Mouse (Mus musculus): Measurements from ENCODE around the gene Pcp4l1. TPM values are rescaled to one million over a fixed set of nuclear protein-coding genes. Genes with fewer than 3 reads are reported as not detected.
"Not testable (repeated sequence)": the region's sequence is repeated elsewhere in the genome, so short reads cannot be mapped to it uniquely, and the experiment has no call there.

Pcp4l1 gene
- polyA plus RNA-seq (2015; fragmentation: Nextera tagmentation; extraction: Ambion mirVana), result 2.8 and 3.3 TPM in 2 replicates

- H3K4me1 ChIP-seq, result peaks cover 29% of the 10 kb centered on the region
- H3K27ac ChIP-seq, result no peak within 1 kb of the TSS
- no peaks in the 10 kb centered on the region for H3K9me3 ChIP-seq
- peak; percentile 78; the same call in 1 of the 2 replicates for ATAC-seq (ENCODE audit: low FRiP score, low read depth)
- H3K4me3 ChIP-seq, result peak within 1 kb of the TSS; percentile 57
- H3K9ac ChIP-seq, result peak within 1 kb of the TSS; percentile 64
- no peaks in the 10 kb centered on the region for H3K36me3 ChIP-seq
- peak within 1 kb of the TSS; percentile 97 for H3K4me2 ChIP-seq (replicated peaks)
- peaks cover 72% of the 10 kb centered on the region for H3K27me3 ChIP-seq
- WGBS, result 0% methylated on average over 33 of the region's 33 CpGs
These were observed at the start of gene Pcp4l1 for GRCm38 (mm10) chr1:171195887-171196397. Pcp4l1 (minus strand) TSS chr1:171196268.

DNA sequence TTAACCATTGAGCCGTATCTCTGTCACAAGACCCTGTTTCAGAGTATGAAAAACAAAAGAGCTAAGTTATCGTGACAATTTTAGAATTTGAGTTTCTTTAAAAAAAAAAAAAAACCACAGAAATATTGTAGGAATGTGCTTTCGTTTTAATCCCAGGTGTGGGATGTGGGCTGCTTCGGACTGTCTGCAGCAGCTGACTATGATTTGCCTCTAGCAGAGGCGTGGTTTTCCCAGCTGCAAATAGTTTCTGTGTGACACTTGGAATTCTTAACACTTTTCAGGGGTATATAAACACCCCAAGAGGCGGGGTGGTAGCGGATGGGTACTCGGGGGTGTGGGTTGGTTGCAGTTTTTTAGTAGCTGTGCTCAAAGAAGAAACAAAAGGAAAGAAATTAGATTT lies 49.3 kb upstream of the Pcp4l1 start:
- H3K4me1 ChIP-seq, result peaks cover 41% of the 10 kb centered on the region
- H3K9ac ChIP-seq, result peak overlapping the region; percentile 19; the same call in 1 of the 2 replicates
- ATAC-seq (ENCODE audit: low FRiP score, low read depth), result no peak
- H3K27ac ChIP-seq, result no peak overlapping the region
- H3K36me3 ChIP-seq, result peaks cover 49% of the 10 kb centered on the region
- no peaks in the 10 kb centered on the region for H3K27me3 ChIP-seq
- peak overlapping the region; percentile 84 for H3K4me2 ChIP-seq (replicated peaks)
- WGBS, result 78% methylated on average over 8 of the region's 8 CpGs
- no peaks in the 10 kb centered on the region for H3K9me3 ChIP-seq
- H3K4me3 ChIP-seq, result no peak overlapping the region

GRCm38 (mm10) chr1:171241952-171242351 lies 45.9 kb upstream of the Pcp4l1 start:
- 86% methylated on average over 12 of the region's 12 CpGs for WGBS
- not testable (repeated sequence) for H3K27ac ChIP-seq
- H3K36me3 ChIP-seq, result peaks cover 83% of the 10 kb centered on the region

GRCm38 (mm10) chr1:171240911-171241310 lies 44.8 kb upstream of the Pcp4l1 start:
- Histone ChIP-seq H3K4me1 (peaks cover 9% of the 10 kb centered on the region), H3K9ac (no peak overlapping the region), H3K4me2 (replicated peaks) (no peak overlapping the region), H3K27me3 (no peaks in the 10 kb centered on the region), H3K9me3 (no peaks in the 10 kb centered on the region), H3K27ac (no peak overlapping the region), H3K36me3 (peaks cover 93% of the 10 kb centered on the region), H3K4me3 (no peak overlapping the region)
- ATAC-seq (ENCODE audit: low FRiP score, low read depth), result no peak
- 86% methylated on average over 10 of the region's 10 CpGs for WGBS

More at GRCm38 (mm10) chr1:171241952-171242351, 45.9 kb upstream of the Pcp4l1 start:
- not testable (repeated sequence) for H3K4me3 ChIP-seq; H3K27me3 ChIP-seq; H3K9ac ChIP-seq; H3K9me3 ChIP-seq; H3K4me2 ChIP-seq (replicated peaks); ATAC-seq (ENCODE audit: low FRiP score, low read depth)
- peaks cover 15% of the 10 kb centered on the region for H3K4me1 ChIP-seq

- ATAC-seq (ENCODE audit: low FRiP score, low read depth), result no peak
- Histone ChIP-seq H3K4me3 (no peak overlapping the region), H3K36me3 (peaks cover 96% of the 10 kb centered on the region), H3K27ac (no peak overlapping the region), H3K9ac (0 out of 2 replicates have a peak overlapping the region, but pooled peaks have one; percentile 19), H3K4me2 (replicated peaks) (no peak overlapping the region), H3K9me3 (no peaks in the 10 kb centered on the region), H3K27me3 (no peaks in the 10 kb centered on the region), H3K4me1 (peaks cover 3% of the 10 kb centered on the region; the same call in 1 of the 2 replicates)
- WGBS, result 83% methylated on average over 15 of the region's 15 CpGs
These were observed 44.1 kb upstream of the Pcp4l1 start for GRCm38 (mm10) chr1:171239992-171240744.

GRCm38 (mm10) chr1:171238463-171238862 lies 42.4 kb upstream of the Pcp4l1 start:
- Histone ChIP-seq H3K27me3 (no peaks in the 10 kb centered on the region), H3K9ac (no peak overlapping the region), H3K9me3 (no peaks in the 10 kb centered on the region), H3K4me3 (no peak overlapping the region), H3K4me1 (no peaks in the 10 kb centered on the region), H3K36me3 (peaks cover 99% of the 10 kb centered on the region), H3K27ac (no peak overlapping the region), H3K4me2 (replicated peaks) (no peak overlapping the region)
- WGBS, result 73% methylated on average over 14 of the region's 14 CpGs
- ATAC-seq (ENCODE audit: low FRiP score, low read depth), result no peak

GRCm38 (mm10) chr1:171237438-171237837 lies 41.4 kb upstream of the Pcp4l1 start:
- H3K27me3 ChIP-seq, result no peaks in the 10 kb centered on the region
- no peak overlapping the region for H3K4me3 ChIP-seq
- ATAC-seq (ENCODE audit: low FRiP score, low read depth), result no peak
- no peaks in the 10 kb centered on the region for H3K4me1 ChIP-seq
- H3K36me3 ChIP-seq, result peaks cover 92% of the 10 kb centered on the region
- WGBS, result 90% methylated on average over 6 of the region's 6 CpGs
- no peak overlapping the region for H3K4me2 ChIP-seq (replicated peaks)
- H3K9ac ChIP-seq, result no peak overlapping the region
- H3K9me3 ChIP-seq, result no peaks in the 10 kb centered on the region
- no peak overlapping the region for H3K27ac ChIP-seq

GRCm38 (mm10) chr1:171235791-171236190 lies 39.7 kb upstream of the Pcp4l1 start:
- peaks cover 4% of the 10 kb centered on the region for H3K4me1 ChIP-seq
- H3K9ac ChIP-seq, result no peak overlapping the region
- WGBS, result 93% methylated on average over 4 of the region's 4 CpGs
- no peak overlapping the region for H3K27ac ChIP-seq
- no peak for ATAC-seq (ENCODE audit: low FRiP score, low read depth)
- H3K4me2 ChIP-seq (replicated peaks), result no peak overlapping the region
- H3K36me3 ChIP-seq, result peaks cover 75% of the 10 kb centered on the region
- no peak overlapping the region for H3K4me3 ChIP-seq
- no peaks in the 10 kb centered on the region for H3K9me3 ChIP-seq
- H3K27me3 ChIP-seq, result no peaks in the 10 kb centered on the region

DNA sequence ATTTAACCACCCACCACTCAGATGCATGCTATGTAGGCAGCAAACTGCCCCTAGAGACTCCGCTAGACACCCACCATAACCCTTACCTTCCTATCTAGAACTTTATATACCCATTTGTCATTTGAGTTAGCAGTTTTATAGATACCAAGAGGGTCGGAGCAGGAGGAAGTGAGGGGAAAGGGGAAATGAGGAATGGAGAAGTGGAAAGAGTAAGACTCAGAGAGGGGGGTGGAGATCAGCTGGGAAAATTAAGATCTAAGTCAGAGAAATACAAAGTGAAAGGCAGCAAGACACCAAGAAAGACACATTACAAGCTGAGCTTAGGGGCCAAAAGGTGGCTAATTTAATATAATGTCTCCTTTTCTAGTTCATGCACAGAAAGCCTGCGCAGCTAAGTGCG lies 38.5 kb upstream of the Pcp4l1 start:
- Histone ChIP-seq H3K4me1 (peaks cover 16% of the 10 kb centered on the region), H3K9me3 (no peaks in the 10 kb centered on the region), H3K27ac (no peak overlapping the region), H3K36me3 (peaks cover 63% of the 10 kb centered on the region), H3K4me2 (replicated peaks) (no peak overlapping the region), H3K4me3 (no peak overlapping the region), H3K9ac (no peak overlapping the region), H3K27me3 (no peaks in the 10 kb centered on the region)
- no peak for ATAC-seq (ENCODE audit: low FRiP score, low read depth)
- 84% methylated on average over 4 of the region's 4 CpGs for WGBS

DNA sequence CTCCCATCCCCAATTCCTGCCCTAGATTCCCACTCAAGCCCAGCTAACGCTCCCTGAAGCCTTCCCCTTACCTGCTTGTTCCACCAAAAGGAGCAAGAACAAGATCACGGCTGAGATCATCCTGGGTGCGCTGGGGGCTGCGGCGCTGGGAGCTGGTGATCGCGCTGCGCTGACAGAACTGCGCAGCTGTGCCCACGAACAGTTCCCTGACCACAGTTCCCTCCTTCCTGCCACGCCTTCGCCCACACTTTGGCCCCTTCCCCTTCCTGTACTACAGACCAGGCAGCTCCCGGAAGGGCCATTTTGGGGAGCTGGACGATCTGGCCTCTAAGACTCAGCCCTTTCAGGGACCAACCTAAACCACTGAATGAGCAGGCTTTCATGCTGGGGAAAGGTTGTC lies 38.1 kb upstream of the Pcp4l1 start, which contains the start of gene Fcer1g:
Gene Fcer1g, minus strand, starts transcription at position 240 of the 400 bp plus-strand sequence.
- no peak within 1 kb of the TSS for H3K4me3 ChIP-seq
- H3K36me3 ChIP-seq, result peaks cover 58% of the 10 kb centered on the region
- H3K27ac ChIP-seq, result no peak within 1 kb of the TSS
- H3K9ac ChIP-seq, result no peak within 1 kb of the TSS
- WGBS, result 93% methylated on average over 14 of the region's 14 CpGs
- no peak for ATAC-seq (ENCODE audit: low FRiP score, low read depth)
- H3K4me1 ChIP-seq, result peaks cover 16% of the 10 kb centered on the region
- no peaks in the 10 kb centered on the region for H3K9me3 ChIP-seq
- H3K27me3 ChIP-seq, result no peaks in the 10 kb centered on the region
- H3K4me2 ChIP-seq (replicated peaks), result no peak within 1 kb of the TSS

GRCm38 (mm10) chr1:171232800-171233730 lies 37.0 kb upstream of the Pcp4l1 start:
- peaks cover 48% of the 10 kb centered on the region for H3K36me3 ChIP-seq

DNA sequence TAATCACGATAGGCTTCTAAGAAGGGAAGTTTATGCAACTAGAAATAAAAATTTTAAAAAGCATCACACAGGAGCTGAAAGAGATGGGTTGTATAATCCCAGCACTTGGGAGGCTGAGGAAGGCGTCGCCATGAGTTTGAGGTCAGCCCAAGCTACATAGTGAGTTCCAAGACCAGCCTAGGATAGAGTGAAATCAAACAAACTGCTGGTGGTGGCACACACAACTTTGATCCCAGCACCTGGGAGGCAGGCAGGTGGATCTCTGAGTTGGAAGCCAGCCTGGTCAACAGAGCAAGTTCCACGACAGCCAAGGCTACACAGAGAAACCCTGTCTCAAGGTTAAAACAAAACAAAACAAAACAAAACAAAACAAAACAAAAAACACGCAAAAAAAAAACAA lies 36.3 kb upstream of the Pcp4l1 start:
- ATAC-seq (ENCODE audit: low FRiP score, low read depth), result no peak
- no peak overlapping the region for H3K9ac ChIP-seq
- H3K27ac ChIP-seq, result no peak overlapping the region
- H3K9me3 ChIP-seq, result no peaks in the 10 kb centered on the region
- H3K27me3 ChIP-seq, result no peaks in the 10 kb centered on the region
- H3K4me1 ChIP-seq, result peaks cover 16% of the 10 kb centered on the region
- no peak overlapping the region for H3K4me2 ChIP-seq (replicated peaks)
- 78% methylated on average over 5 of the region's 5 CpGs for WGBS
- H3K36me3 ChIP-seq, result peaks cover 41% of the 10 kb centered on the region
- no peak overlapping the region for H3K4me3 ChIP-seq

More at GRCm38 (mm10) chr1:171232800-171233730, 37.0 kb upstream of the Pcp4l1 start:
- ATAC-seq (ENCODE audit: low FRiP score, low read depth), result no peak
- Histone ChIP-seq H3K27ac (no peak overlapping the region), H3K9me3 (no peaks in the 10 kb centered on the region), H3K4me1 (peaks cover 16% of the 10 kb centered on the region), H3K27me3 (no peaks in the 10 kb centered on the region), H3K4me2 (replicated peaks) (no peak overlapping the region), H3K9ac (no peak overlapping the region), H3K4me3 (no peak overlapping the region)
- 85% methylated on average over 12 of the region's 12 CpGs for WGBS

Measured in limb, embryonic 13.5 days (tissue).